Mouse (Mus musculus) spleen, embryonic (tissue): ENCODE measurements around the gene Pyurf.

Experiments
- CTCF ChIA-PET: fragments of 350-600 bp; sonication (Branson Sonifier 250); formaldehyde crosslinking; loops from one replicate; lab custom pipeline; 2022; lab: Charles Lee

The Pyurf gene

DNA sequence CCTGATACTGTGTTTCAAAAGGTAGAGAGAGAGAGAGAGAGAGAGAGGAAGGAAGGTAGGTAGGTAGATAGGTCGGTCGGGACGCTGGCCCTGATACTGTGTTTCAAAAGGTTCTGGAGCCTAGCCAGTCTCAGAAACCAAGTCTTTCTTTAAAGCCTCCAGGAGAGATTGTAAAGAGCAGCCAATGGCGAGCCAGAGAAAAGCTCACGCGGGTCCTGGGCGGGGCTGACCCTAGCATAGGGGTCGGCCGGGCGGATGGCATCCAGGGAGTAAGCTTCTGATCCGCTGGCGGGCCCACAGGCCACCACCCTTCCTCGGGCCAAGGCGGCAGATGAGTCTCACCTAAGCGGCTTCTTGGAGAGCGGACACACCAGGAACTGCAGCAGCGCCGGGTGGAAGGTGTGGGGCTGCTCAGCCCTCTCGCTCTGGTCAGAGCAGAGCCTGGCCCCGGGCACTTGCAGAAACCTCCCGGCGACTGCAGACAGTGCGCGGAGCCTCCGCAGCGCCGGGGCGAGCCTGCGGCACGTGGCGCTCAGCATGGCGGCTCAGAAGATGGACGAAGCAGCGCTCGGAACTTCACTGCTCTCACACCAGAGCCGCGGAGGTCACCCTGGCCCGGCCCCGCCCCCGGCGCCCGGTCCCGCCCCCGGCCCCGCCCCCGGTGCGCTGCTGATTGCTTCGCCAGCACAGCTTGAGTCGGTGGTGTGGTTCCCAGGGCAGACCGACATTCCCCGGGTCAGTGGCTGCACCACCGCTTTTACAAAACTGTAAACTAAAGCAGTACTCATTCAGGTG, at the start of gene Pyurf:
Gene Pyurf, minus strand, starts transcription at position 612 of the 795 bp plus-strand sequence.
- CTCF ChIA-PET: no interaction called here

DNA sequence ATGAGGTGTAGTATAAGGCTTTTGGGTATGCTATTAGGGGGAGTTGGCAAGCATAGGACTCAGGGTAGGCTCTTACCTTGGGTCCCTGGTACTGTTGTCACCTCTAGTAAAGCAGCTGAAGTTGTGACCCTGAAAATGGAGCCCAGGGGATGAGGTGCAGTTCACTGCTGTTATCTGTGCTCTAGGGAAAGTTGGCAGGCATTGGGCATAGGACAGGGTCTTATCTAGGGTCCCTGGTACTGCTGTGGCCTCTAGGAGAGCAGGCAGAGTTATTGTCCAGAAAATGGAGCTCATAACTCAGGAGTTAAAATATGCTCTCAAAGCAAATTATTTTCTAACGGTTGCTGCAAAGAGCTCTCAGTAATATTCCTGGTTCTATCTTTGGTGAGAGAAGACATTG, 29.5 kb upstream of the Pyurf start:
- CTCF ChIA-PET: no interaction called here

DNA sequence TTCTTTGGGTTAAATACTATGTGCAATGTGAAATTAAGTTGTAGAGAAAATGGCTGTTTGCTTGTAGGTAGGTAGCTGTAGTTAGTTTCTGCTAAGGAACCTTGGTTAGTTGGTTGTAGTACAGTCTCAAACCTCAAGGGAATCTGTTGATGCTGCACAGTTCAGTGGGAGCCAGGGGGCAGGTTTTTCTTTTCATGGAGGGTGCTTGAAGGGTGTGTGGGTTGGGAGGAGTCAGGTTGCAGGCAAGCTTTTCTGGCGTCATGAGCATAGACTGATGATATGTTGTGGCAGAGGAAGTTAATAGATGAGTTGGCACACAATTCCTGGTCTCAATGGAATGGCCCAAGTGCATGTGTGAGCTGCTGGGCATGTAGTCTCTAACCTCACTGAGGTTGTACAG, 19.8 kb upstream of the Pyurf start:
- CTCF ChIA-PET: no interaction called here

DNA sequence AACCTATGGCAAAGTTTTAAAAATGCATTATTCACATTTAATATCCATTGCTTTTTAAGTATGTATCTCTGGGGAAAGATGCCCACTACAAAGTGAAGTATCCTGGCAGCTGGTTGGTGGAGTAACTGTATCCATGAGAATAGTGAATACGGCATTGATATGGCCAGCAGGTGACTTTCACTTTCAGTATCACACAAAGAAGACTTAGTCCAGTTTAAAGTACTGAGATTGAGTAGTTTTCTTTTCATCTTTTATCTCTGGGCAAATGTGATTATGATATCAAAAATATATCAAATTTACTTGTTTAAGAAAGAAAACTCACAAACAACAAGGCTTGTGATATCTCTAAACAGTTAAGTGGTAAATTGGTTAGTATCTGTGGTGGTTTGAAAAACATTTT, 14.8 kb upstream of the Pyurf start:
- CTCF ChIA-PET: no interaction called here

DNA sequence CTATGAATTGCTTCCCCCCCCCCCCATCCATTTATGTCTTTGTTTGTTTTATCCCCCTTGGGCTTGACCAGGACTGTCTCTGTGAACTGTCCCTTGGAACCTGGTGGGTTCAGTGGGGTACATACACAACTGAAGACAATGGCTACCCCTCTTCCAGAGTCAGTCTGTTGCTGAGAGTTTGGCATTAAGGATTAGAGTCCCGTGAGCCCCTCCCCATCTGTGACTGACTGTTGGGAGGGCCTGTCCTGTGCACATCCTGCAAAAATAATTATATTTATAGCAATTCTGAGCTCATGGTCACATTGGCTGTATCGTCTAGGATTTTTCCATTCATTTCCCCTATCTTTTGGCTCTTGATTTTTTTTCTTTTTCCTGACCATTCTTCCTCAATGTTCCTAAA, 11.8 kb upstream of the Pyurf start:
- CTCF ChIA-PET: no interaction called here

DNA sequence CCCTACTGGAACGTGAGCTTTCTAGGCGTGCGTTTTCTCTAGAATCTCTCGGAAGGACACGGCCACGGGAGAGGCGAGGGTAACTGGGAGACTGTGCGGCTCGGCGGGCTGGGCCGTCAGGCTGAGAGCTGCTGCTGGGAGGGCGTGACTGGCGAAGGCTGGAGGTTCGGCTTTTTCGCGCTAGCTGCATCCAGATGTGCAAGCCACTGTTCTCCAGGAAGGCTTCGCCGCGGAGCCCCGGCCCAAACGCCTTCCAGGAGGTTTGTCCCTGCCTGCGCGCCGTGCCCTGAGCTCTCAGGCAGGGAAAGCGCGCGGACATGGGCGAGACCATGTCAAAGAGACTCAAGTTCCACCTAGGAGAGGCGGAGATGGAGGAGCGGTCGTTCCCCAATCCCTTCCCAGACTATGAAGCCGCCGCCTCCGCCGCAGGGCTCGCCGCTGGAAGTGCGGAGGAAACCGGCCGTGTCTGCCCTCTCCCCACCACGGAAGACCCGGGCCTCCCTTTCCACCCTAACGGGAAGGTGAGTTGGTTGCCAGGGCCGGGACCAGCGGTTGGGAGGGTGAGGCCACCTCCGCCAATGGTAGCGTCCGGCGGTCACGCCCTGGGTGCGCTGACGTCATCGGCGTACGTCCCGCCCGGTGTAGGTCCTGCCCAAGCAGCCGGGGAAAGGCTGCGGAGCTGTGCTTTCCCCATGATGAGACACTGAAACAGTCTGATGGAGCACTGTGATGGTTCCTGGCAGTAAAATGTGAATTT, 11.0 kb upstream of the Pyurf start:
- CTCF ChIA-PET: no interaction called here

DNA sequence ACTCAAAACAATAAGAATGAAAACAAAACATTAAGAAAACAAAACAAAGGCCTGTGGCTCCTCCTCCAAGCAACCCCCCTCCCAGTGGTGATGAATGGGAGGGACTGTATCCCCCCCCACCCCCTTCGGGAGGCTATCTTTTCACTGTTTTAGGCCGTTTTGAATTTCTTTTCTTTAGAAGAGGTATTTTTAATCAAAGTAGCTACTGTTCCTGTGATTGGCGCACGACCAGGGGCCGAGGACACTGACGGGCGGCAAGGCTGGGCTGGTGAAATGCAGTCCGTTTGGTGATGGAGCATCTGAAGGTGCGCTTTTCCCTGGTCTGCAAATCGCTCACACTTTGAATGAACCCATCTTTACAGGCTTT, 10.5 kb upstream of the Pyurf start, which contains the start of gene Lancl2:
Gene Lancl2, plus strand, starts transcription at position 165 of the 367 bp plus-strand sequence.
- CTCF ChIA-PET: no interaction called here

DNA sequence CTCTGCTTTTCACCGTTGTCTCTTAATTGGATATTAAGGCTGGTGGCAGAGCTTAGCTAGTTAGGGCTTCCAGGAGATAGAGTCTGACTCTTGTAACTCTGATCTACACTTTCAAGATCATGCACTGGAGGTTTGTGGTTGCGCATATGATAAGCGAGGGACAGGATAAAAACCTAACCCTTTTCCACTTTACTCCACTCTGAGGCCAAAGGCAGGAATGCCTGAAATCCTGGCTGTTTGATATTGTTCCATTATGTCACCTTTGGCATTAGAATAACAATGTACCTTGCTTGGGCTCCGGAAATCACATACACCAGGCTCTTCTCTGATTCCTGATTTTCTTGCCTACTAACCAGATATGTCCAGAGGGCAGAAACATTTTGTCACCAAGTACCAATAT, 9.8 kb upstream of the Pyurf start:
- CTCF ChIA-PET: no interaction called here

DNA sequence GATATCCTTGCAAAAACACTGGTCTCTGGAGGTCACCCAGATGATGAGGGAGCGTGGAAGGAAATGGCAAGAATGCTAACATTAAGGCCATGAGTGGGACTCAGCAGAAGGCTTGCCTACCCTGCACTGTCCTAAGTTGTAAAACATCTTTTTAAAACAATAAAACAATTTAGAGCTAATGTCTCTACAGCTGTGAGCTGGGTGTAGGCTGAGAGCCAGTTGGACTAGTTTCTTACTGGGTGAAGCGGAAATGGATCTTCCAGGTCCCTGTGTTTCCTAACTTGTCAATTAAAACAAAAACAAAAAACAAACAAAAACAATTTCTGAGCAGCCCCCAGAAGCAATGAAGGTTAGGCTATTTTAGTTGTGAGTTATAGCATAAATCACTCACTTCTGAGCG, 1.2 kb upstream of the Pyurf start:
- CTCF ChIA-PET: no interaction called here

DNA sequence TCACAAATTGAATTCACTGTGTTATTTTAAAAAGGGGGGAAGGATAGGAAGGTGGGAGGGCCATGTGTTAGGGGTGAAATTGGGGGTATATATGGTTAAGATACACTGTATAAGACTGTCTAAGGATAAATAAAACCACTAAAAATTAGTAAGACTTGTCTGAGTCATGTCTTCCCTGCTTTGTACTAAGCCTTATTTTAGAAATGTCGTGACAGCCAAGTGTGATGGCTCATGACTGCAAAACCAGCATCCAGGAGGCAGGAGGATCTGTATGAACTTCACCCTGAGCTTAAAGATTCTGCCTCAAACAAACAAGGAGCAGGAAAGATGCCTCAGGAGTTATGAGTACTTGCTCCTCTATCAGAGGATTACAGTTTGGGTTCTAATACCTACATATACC, 7.7 kb downstream of the Pyurf start:
- CTCF ChIA-PET: no interaction called here

DNA sequence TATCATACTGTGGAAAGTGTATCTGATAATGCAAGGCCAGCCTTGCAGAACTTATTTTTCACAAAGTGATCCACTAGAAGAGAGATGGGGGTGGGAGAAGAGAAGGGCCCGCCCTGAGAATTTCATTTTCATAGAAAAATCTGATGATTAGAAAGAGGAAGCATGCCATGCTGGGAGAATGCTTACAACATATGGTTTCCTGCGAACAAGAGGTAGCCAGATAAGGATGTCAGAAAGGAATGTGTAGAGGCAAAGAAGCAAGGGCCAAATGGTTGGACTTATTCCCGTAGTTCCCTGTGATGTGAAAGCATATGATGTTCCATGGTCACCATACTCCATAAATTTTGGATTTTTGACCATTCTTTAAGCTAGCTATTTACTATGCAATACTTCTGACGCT, 30.6 kb downstream of the Pyurf start:
- CTCF ChIA-PET: no interaction called here

DNA sequence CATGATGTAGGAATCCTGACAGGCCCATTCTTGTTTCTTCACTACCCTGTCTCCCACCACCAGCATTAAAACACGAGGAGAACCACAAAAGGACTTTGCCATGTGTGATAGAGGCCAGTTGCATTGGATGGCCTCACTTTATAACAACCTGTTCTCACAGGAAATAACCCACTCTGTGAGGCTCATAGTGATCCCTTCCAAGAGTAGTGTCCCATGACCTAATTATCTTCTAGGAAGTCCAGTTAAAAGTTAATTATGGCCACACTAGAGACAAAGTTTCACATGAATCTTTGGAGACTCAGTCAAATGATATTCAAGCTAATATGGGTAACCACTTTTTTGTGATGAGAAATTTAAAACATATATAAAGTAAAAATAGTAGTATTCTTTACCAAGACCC, 44.6 kb downstream of the Pyurf start:
- CTCF ChIA-PET: no interaction called here

DNA sequence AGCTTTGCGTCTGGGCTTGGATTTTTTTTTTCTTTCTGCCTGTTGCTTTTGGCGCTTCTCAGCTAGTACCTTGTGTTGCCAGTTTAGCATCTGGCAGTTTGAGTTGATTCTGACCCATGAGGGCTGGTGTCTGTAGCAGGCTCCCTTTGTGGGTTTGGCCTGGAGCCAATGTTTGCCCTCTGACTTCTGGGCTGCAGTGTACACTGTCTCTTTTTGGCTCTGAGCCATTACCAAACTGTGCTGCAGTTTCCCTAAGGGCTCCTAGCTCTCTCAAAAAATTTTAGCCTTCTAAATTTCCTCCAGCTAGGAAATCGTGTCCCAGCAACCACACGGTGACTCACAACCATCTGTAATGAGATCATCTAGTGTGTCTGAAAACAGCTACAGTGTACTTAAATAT, 50.1 kb downstream of the Pyurf start:
- CTCF ChIA-PET: no interaction called here

DNA sequence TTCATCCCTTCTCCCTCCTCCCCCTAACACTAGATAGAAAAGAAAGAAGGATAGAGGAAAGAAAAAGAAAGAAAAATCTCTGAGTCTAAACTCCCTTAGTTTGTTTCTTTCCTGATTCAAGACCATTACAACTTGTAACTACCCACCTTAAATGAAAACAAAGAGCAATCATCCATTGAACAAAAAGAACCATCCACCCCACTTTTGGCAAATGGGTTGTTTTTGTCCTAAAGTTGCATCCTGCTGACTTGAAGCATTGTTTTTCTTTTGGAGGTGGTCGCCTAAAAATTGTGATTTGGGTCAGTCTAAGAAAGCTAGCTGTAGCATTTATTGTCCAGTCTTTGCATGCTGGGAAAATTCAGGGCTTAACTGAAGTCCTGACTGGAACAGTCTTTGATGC, 52.3 kb downstream of the Pyurf start:
- CTCF ChIA-PET: no interaction called here
